Mouse (Mus musculus): ENCODE measurements around the gene Tbcd.

The Tbcd gene

GRCm38 (mm10) chr11:121543287-121543856 is 91.6 kb downstream of the Tbcd start:
- peak; percentile 31 to 41 for DNase-seq

DNA sequence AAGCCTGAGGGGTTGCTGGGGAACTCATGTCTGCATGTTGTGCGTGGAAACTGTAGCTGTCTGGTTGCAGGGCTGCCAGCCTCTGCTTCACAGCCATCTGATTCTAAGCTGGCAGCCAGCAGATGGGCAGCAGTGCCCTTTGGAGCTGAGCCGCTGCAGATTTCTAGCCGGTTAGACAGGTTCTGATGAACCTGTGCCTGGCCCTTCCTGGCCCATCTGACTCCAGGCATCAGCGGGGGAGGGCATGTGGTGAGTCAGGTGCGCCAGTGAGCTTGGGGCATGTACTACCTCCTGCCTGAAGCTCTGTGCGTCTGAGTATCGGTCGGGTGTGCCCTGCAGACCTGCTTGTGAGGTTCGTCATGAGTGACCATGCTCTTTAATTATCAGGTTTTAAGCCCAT is 92.2 kb downstream of the Tbcd start:
- peak; percentile 76 to 81 for DNase-seq

DNA sequence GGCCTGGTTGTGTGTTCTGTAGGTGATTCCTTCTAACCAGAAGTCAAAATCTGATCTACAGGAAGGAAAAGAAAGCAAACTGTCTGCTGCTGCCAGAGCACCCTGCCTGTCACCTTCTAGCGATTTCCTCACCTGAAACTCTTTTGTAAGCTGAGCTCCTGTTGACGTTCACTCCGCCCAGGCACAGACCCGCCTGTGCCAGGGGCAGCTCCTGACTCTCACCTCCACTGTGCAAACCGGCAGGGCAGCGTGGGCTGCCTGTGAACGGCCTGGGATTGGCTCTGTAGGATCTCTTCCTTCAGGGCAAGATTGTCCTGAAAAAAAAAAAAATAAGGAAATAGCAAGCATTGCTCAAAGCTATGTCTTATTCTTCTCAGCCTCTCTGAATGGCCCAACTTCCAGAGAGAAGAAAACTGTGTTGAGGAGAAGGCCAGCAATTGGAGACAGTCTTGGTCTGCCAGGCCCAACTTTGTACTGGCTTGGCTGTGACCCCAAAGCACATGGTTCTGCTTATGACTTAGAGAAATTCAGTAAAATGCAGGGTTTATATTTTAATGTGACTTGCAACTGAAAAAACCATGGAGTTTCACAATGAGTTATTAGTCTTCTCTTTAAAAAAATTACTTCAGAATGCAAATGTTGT is 93.1 kb downstream of the Tbcd start:
- DNase-seq: peak; percentile 14 to 20

GRCm38 (mm10) chr11:121545398-121546034 is 93.8 kb downstream of the Tbcd start:
- no peak for DNase-seq

DNA sequence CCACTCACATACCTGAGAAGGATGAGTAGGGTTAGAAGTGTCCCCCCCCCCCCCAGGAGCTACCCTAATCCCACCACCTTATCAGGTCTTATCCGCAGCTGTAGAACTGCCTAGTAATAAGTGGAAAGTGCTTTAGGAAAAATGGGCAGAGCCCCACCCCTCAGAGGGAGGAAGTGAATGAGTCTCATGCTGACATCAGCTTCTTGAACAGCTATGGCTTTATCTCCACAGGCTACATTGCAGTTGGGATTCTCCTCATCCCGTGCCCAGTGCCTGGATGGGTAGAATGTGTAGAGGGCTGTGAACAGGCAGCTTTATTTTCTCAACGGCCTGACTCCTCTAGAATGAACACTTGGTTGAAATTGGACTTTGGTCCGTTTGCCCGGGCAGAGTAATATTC is 95.5 kb downstream of the Tbcd start:
- DNase-seq: no peak

- no peak for DNase-seq
These were observed 96.2 kb downstream of the Tbcd start for GRCm38 (mm10) chr11:121547925-121548324.

DNA sequence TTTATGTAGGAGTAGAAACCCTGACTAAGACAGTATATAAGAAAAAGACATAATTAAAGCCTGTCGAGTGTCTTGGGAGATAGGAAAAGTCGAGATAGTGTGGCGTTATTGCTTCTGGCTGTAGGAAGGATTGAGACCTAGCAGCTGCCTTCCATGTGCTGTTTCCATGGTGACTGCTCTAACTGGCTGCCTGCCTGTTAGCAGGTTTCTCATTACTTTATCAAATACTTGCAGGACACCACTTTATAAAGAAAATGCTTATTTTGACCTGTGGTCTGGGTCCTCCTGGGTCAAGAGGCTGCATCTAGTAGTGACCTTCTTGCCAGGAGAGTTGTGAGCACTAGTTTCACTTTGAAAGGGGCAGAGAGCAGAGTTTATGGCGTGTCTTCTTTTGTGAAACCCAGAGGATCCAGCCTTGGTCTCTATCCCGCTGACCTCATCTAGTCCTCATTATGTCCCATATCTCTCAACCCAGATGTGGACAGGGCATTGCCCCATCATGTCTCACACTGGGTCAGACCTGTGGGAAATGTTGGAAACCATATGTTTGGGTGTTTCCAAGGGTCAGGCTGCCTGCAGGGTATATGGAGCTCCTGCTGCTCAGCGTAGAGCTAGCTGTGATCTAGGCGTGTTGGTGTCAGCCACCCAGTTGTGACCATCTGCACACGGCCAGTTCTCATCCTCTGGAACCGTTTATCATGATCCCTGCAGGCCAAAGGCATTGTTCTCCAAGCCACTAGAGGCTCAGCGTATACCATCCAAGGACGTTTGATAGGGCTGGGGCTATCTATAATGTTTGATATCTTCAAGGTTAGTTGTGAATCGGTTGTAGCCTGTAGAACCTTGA is 97.5 kb downstream of the Tbcd start:
- DNase-seq: no peak

GRCm38 (mm10) chr11:121549843-121550647 is 98.3 kb downstream of the Tbcd start:
- no peak for DNase-seq

- no peak for DNase-seq
These were observed 99.6 kb downstream of the Tbcd start for GRCm38 (mm10) chr11:121551206-121551799.

- no peak for DNase-seq
These were observed 100.4 kb downstream of the Tbcd start for GRCm38 (mm10) chr11:121552167-121552566.

- DNase-seq: peak in 1 of 2 experiments; percentile 23
These were observed 101.2 kb downstream of the Tbcd start for GRCm38 (mm10) chr11:121552846-121553457.

DNA sequence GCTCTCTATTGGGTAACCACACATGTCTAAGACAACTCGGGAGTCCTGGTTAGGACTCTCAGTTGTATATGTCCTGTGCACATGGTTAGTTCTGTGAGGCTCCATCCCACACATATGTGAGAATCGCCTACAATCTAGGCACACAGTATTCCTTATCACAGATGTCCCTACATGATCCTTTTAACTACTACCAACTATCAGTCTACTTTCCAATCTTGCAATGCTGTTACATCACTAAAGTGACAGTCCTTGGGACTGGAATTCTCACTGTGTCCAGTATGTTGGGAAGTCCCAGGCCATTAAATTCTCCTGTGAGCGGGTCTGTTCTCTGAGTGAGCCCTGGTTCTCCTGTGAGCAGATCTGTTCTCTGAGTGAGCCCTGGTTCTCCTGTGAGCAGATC is 101.7 kb downstream of the Tbcd start:
- DNase-seq: no peak

DNA sequence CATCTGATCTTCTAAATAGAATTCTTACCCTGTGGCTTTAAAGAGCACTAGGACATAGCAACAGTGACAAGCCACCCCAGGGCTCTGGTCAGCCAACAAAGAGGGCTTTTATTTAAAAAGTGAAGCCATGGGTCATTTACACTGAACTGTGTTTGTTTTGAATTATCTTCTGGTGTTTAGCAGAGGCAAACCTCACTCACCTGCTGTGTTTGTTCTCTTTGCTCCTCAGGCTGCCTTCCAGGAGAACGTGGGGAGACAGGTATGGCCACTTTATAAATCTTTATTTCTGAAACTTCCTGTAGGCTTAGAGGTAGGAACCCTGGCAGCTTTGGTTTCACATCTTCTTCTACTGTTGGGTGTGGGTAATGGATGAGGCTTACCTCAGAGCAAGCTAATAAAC is 105.0 kb downstream of the Tbcd start:
- DNase-seq: no peak

DNA sequence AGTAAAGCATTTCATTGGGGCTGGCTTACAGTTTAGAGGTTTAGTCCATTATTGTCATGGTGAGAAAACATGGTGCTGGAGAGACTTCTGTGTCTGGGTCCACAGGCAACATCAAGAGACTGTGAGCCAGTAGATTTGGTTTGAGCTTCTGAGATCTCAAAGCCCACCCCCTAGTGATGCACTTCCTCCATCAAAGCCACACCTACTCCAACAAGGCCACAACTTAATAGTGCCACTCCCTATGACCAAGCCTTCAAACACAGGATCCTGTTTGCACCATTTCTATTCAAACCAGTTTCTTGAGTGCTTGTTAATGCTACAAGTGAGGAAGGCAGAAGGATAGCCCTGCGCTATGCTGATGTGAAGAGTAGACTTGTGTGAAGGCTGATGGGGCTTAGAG is 106.2 kb downstream of the Tbcd start:
- DNase-seq: no peak

DNA sequence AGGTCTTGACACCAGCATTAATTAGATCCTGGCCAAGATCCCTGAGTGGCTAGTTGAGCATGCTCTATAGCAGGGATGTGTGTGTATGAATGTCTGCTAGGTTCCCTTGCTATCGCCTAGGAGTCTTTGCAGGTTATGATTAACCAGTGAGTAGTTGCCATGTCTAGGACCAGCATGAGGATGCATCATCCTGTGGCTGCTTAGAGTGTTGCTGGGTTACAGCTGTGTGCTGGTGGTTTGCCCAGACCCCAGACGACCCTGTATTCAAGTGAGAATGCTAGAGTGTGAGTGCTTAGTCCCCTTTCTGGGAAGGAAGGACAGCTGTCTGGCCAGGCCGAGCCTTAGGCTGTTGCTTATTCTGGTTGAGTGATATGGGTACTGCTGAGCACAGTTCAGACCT is 106.8 kb downstream of the Tbcd start:
- no peak for DNase-seq

- DNase-seq: no peak
These were observed 108.0 kb downstream of the Tbcd start for GRCm38 (mm10) chr11:121559527-121560293.

DNA sequence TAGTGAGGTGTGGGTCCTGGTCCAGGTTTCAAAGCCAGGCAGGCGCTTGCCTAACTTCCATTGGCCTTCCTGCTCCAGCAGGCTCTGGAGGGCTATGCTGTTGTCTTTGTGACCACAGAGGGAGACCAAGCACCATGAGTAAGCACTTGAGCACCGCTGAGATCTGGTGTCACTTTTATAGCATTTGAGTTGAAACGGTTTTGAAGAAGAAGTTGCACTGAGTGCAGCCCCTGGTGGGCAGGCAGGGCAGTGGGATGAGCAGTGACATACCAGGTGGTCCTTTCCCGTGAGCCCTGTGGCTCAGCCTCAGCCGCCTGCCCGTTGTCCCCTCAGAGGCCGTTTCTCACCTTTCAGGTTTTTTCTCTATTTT is 108.5 kb downstream of the Tbcd start:
- DNase-seq: no peak

- DNase-seq: peak; percentile 38 to 39
These were observed 111.6 kb downstream of the Tbcd start for GRCm38 (mm10) chr11:121563312-121563711.

GRCm38 (mm10) chr11:121564265-121564664 is 112.5 kb downstream of the Tbcd start:
- DNase-seq: no peak

- no peak for DNase-seq
These were observed 130.1 kb downstream of the Tbcd start for GRCm38 (mm10) chr11:121581856-121582255.

DNA sequence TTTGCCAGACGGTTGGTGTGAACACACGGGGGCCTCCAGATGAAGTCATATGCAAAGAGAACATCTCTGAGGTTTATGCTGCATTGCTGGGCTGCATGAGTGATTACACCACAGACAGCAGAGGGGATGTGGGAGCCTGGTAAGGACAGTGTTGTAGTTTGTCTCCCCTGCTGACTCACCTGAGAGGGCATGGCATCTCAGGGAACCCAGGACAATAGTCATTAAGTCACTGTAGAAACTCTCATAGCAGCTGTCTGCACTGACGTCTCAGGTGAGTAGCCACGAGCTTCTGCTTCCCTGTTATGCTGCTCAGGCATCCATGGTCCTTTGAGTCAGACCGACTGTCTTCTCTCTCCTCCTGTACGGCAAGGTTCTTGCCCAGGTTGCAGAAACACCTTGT is 145.5 kb downstream of the Tbcd start:
- DNase-seq: no peak

Measured in cerebellum, postnatal 36 days (tissue).